Mouse (Mus musculus) neural tube, embryonic 14.5 days (tissue): Measurements from ENCODE around the gene Hdc. TPM values are rescaled to one million over a fixed set of nuclear protein-coding genes. Genes with fewer than 3 reads are reported as not detected.

Source experiments
- ATAC-seq: fragments of 200-750 bp; cut with Nextera tagmentation; 2 replicates; pipeline ENCODE4 v1.8.0; 2017; ENCODE audit warnings: low read depth, mild to moderate bottlenecking, moderate TSS enrichment, moderate library complexity
- H3K27ac ChIP-seq: fragments of 300-500 bp; sonication (generic); 2 replicates; pipeline ENCODE4 v1.5.1; 2014; ENCODE audit warnings: low read depth, mild to moderate bottlenecking, control low read depth, low read length, moderate library complexity, mixed read lengths
- H3K27me3 ChIP-seq: fragments of 300-500 bp; sonication (generic); 2 replicates; pipeline ENCODE4 v1.6.1; 2014; ENCODE audit warnings: low read length; ENCODE audit not compliant: control insufficient read depth, insufficient read depth
- H3K36me3 ChIP-seq: fragments of 300-500 bp; sonication (generic); 2 replicates; pipeline ENCODE4 v1.6.1; 2014; ENCODE audit warnings: low read length, mixed read lengths; ENCODE audit not compliant: control insufficient read depth, insufficient read depth
- H3K4me1 ChIP-seq: fragments of 300-500 bp; sonication (generic); 2 replicates; pipeline ENCODE4 v1.6.1; 2014; ENCODE audit warnings: low read length; ENCODE audit not compliant: control insufficient read depth, insufficient read depth
- H3K4me2 ChIP-seq: fragments of 300-500 bp; sonication (generic); 2 replicates; pipeline ENCODE4 v1.6.1; 2014; ENCODE audit warnings: mild to moderate bottlenecking, low read depth, low read length, control low read depth
- H3K4me3 ChIP-seq: fragments of 300-500 bp; sonication (generic); 2 replicates; pipeline ENCODE4 v1.5.1; 2014; ENCODE audit warnings: low read depth, low read length, control low read depth, mixed read lengths
- H3K9ac ChIP-seq: fragments of 300-500 bp; sonication (generic); replicated peaks from 2 replicates; pipeline ENCODE4 v1.6.1; 2014; ENCODE audit warnings: low read depth, mild to moderate bottlenecking, control low read depth, low read length, mixed read lengths
- H3K9me3 ChIP-seq: fragments of 300-500 bp; sonication (generic); 2 replicates; pipeline ENCODE4 v1.6.1; 2016; ENCODE audit warnings: low read length; ENCODE audit not compliant: control insufficient read depth
- WGBS: fragments of 180-500 bp; shearing (Covaris S2); extraction: QIAGEN DNeasy Blood & Tissue Kit; methylation state at CpG from one replicate; pipeline ENCODE4 v1.1.7; 2014; 5-methylcytosine and 5-hydroxymethylcytosine counted together
- polyA plus RNA-seq: library from polyadenylated mRNA; unstranded; fragments of >200 nt; fragmentation: Nextera tagmentation; extraction: Ambion mirVana; gene quantifications from 2 replicates; pipeline ENCODE4 v1.2.1, GENCODE M21; 2014

The Hdc gene
- polyA plus RNA-seq, 1 experiment from 2014 or later, result 0.24 TPM

GRCm38 (mm10) chr2:126607553-126608203, 11.4 kb downstream of the Hdc start:
- Histone ChIP-seq H3K27me3 (no peaks in the 10 kb centered on the region), H3K9ac (no peak overlapping the region), H3K9me3 (no peaks in the 10 kb centered on the region), H3K4me2 (no peak overlapping the region), H3K4me1 (no peaks in the 10 kb centered on the region), H3K4me3 (no peak overlapping the region), H3K27ac (no peak overlapping the region), H3K36me3 (no peaks in the 10 kb centered on the region)
- no peak for ATAC-seq
- WGBS, result 73% methylated on average over 10 of the region's 10 CpGs

GRCm38 (mm10) chr2:126606688-126607062, 12.4 kb downstream of the Hdc start:
- no peak for ATAC-seq
- Histone ChIP-seq H3K36me3 (no peaks in the 10 kb centered on the region), H3K4me1 (no peaks in the 10 kb centered on the region), H3K4me2 (no peak overlapping the region), H3K4me3 (no peak overlapping the region), H3K9ac (no peak overlapping the region), H3K27ac (no peak overlapping the region), H3K27me3 (no peaks in the 10 kb centered on the region), H3K9me3 (no peaks in the 10 kb centered on the region)
- WGBS, result 79% methylated on average over 4 of the region's 4 CpGs

DNA sequence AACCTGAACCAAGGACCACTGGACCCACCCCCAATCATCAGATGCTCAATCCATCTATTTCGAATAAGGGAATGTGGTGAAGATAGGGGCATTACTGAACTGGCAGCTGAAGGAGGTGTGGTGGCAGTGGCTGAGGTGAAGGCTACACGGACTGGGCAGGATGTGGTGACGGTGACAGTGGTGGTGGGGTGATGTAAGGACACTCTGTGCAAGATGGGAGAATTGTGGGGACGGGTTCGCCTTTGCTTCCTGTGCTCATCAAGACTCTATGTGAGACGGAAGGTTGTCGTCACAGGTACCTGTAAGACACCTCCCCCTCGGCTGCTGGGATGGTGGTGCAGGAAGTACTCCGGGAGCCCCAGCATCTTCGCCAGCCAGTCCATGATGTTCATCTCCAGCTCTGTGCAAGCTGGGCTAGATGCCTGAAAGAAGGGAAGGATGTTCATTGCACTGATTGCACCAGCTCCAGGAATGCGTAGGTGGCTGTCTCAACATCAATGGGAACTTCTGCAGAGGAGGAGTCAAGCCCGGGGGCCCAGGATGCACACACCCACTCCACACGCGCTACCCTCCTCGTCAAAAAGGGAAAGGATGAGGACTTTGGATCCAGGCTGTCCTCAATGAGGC, 12.9 kb downstream of the Hdc start:
- ATAC-seq, result no peak
- no peak overlapping the region for H3K4me3 ChIP-seq
- H3K9ac ChIP-seq, result no peak overlapping the region
- no peak overlapping the region for H3K4me2 ChIP-seq
- no peaks in the 10 kb centered on the region for H3K4me1 ChIP-seq
- WGBS, result 89% methylated on average over 15 of the region's 15 CpGs
- H3K27me3 ChIP-seq, result no peaks in the 10 kb centered on the region
- no peak overlapping the region for H3K27ac ChIP-seq
- H3K36me3 ChIP-seq, result no peaks in the 10 kb centered on the region
- H3K9me3 ChIP-seq, result no peaks in the 10 kb centered on the region

DNA sequence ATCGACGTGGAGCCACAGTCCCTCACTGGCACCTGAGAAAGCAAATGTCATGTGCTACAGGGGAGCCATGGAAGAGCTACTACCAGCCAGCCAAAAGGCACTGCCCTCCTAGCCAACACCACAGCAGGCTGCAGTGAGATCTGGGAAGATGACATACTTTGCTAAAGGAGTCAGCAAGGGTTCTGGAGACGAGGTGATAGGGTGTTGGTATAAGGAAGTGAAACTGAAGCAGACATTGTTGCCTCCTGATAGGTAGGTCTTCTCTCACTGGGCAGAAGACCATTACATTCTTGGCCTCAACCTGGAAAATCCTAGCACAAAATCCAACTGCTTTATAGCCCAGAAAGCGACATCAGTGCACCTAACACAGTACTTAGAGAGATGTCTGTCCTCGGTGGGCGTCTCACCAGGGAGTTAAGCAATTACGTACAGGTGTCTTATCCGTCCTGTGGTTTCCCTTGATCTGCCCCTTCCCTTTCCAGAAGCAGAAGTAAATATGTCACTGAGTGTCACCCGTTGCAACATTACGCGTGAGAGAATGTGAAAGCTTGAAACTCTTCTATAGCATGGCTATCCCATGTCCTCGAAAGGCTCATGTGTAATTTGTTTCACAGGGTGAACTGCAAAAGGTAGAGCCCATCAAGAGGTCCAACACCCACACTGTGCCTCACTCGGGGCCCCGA, 17.0 kb downstream of the Hdc start:
- H3K9ac ChIP-seq, result no peak overlapping the region
- no peaks in the 10 kb centered on the region for H3K36me3 ChIP-seq
- no peak for ATAC-seq
- H3K27me3 ChIP-seq, result no peaks in the 10 kb centered on the region
- WGBS, result 90% methylated on average over 14 of the region's 14 CpGs
- H3K27ac ChIP-seq, result no peak overlapping the region
- no peak overlapping the region for H3K4me2 ChIP-seq
- H3K9me3 ChIP-seq, result no peaks in the 10 kb centered on the region
- H3K4me1 ChIP-seq, result no peaks in the 10 kb centered on the region
- H3K4me3 ChIP-seq, result no peak overlapping the region

DNA sequence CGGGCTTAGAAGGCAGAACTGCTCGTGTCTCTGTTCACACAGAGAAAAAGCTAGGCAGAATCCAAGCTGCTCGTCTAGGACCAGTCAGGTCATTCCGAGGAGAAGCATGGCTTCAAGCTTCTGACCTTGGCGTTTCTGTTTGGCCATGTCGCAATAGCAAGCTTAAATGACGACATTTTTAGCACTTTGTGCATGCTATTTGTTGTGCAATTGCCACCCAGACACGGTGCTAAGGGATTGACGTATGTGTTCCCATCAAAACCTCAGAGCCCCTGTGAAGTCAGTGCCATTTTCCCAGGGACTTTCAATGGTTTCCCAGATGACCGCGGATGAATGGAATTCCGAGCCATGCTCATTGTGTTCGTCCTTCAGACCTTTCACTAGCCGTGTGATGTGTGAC, 18.6 kb downstream of the Hdc start:
- Histone ChIP-seq H3K4me1 (no peaks in the 10 kb centered on the region), H3K4me2 (no peak overlapping the region)
- 75% methylated on average over 14 of the region's 14 CpGs for WGBS

GRCm38 (mm10) chr2:126599005-126599404, 20.1 kb downstream of the Hdc start:
- WGBS, result 23% methylated on average over 3 of the region's 3 CpGs
- no peak; the same call in 1 of the 2 replicates for ATAC-seq
- Histone ChIP-seq H3K9ac (no peak overlapping the region), H3K36me3 (no peaks in the 10 kb centered on the region), H3K27me3 (no peaks in the 10 kb centered on the region), H3K4me2 (no peak overlapping the region), H3K27ac (no peak overlapping the region), H3K4me1 (no peaks in the 10 kb centered on the region), H3K9me3 (no peaks in the 10 kb centered on the region), H3K4me3 (no peak overlapping the region)

More for the DNA sequence above, 18.6 kb downstream of the Hdc start:
- Histone ChIP-seq H3K36me3 (no peaks in the 10 kb centered on the region), H3K9ac (no peak overlapping the region), H3K27ac (no peak overlapping the region), H3K27me3 (no peaks in the 10 kb centered on the region), H3K9me3 (no peaks in the 10 kb centered on the region), H3K4me3 (no peak overlapping the region)
- no peak for ATAC-seq

DNA sequence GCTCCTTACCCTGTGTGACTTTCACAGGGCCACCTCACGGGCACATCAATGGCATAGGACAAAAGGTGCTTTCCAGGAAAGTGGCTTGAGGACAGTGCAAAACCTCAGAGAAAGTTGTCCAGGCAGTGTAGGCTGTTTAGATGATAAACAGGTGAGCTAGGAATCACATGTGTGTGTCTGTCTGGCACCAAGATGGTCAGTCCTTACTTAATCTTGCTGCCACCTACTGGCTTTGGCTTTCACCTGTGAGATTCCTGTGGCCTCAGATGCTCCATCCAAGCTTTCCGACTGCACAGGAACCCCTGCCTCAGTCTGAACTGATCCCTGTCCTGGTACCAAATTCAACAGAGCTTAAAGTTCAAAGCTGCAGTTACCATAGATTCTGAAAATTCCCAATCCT, 20.7 kb downstream of the Hdc start:
- WGBS, result 59% methylated on average over 2 of the region's 2 CpGs
- H3K36me3 ChIP-seq, result no peaks in the 10 kb centered on the region

GRCm38 (mm10) chr2:126597279-126598241, 21.5 kb downstream of the Hdc start:
- Histone ChIP-seq H3K9ac (no peak overlapping the region), H3K9me3 (no peaks in the 10 kb centered on the region), H3K4me1 (no peaks in the 10 kb centered on the region), H3K27ac (no peak overlapping the region), H3K4me3 (no peak overlapping the region), H3K36me3 (no peaks in the 10 kb centered on the region), H3K27me3 (no peaks in the 10 kb centered on the region), H3K4me2 (no peak overlapping the region)
- 86% methylated on average over 20 of the region's 20 CpGs for WGBS
- ATAC-seq, result no peak

More for the DNA sequence above, 20.7 kb downstream of the Hdc start:
- Histone ChIP-seq H3K4me2 (no peak overlapping the region), H3K9ac (no peak overlapping the region), H3K27ac (no peak overlapping the region), H3K4me1 (no peaks in the 10 kb centered on the region), H3K27me3 (no peaks in the 10 kb centered on the region), H3K9me3 (no peaks in the 10 kb centered on the region), H3K4me3 (no peak overlapping the region)
- ATAC-seq, result no peak
